ENCODE assay signal across 14 mouse cellular contexts in the genomic region with DNA sequence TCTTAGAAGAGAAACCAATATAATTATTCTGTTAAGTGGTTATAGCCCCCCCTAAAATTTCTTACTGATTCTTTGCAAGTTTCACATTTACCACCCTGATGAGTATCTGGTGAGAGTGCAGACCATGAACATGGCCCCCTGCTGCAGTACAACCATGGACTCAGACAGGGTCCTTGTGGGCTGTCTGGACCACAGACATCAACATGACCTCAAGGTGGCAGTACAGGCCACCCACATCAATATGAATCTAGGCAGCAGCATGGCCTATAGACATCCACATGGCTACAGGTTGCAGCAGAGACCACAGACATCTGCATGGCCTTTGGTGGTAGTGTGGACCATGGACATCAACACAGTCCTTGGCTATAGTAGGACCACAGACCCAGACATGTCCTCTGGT. TPM values are rescaled to one million over a fixed set of nuclear protein-coding genes. Genes with fewer than 3 reads are reported as not detected.
DNase-seq lines count a peak whose midpoint lies in the region; ATAC-seq lines count a peak whose summit lies in the region.
"Had no signal": no experiment of that assay in that cellular context is flagged by ENCODE, and none has a peak within 500 bp of the region (broad histone marks: within the 10 kb centered on the region; RNA-seq: fewer than 3 reads in every experiment).

No protein-coding gene starts in this region.

- H3K4me3 ChIP-seq in hindbrain, embryonic 12.5 days = no peak overlapping the region
- no peak overlapping the region for H3K4me3 ChIP-seq in hindbrain, embryonic 16.5 days (ENCODE audit: low read length)
- H3K4me3 ChIP-seq in midbrain, embryonic 11.5 days (ENCODE audit: low read depth, low read length) = no peak overlapping the region
- no peak overlapping the region for H3K4me3 ChIP-seq in midbrain, embryonic 14.5 days (replicated peaks; ENCODE audit: low read depth, low read length)
- H3K4me3 ChIP-seq in kidney, embryonic 14.5 days (ENCODE audit: low read length) = no peak overlapping the region
- no peak overlapping the region for H3K4me3 ChIP-seq in intestine, embryonic 16.5 days (ENCODE audit: low read length)
- H3K4me3 ChIP-seq: erythroblast, embryonic 14.5 days; heart, embryonic 10.5 days; hindbrain, embryonic 15.5 days had no signal

- no peak for DNase-seq in midbrain, embryonic 11.5 days (ENCODE audit: low spot score, missing footprints)
- no peak for DNase-seq in midbrain, embryonic 14.5 days
- DNase-seq in retina, embryonic 14.5 days (ENCODE audit: low spot score) = peak; percentile 44
- DNase-seq in thymus, postnatal 36 days = no peak
- DNase-seq: cerebellum, postnatal 36 days; thymus, postnatal 4 days had no signal

- no peaks in the 10 kb centered on the region for H3K27me3 ChIP-seq in hindbrain, embryonic 12.5 days
- no peaks in the 10 kb centered on the region for H3K27me3 ChIP-seq in hindbrain, embryonic 16.5 days (replicated peaks; ENCODE audit: control insufficient read depth, insufficient read depth, low read length)
- no peaks in the 10 kb centered on the region for H3K27me3 ChIP-seq in midbrain, embryonic 11.5 days (ENCODE audit: control insufficient read depth, insufficient read depth, low read length)
- H3K27me3 ChIP-seq in midbrain, embryonic 14.5 days (ENCODE audit: control insufficient read depth, insufficient read depth, low read length) = no peaks in the 10 kb centered on the region
- H3K27me3 ChIP-seq in kidney, embryonic 14.5 days (ENCODE audit: control insufficient read depth, insufficient read depth, low read length) = no peaks in the 10 kb centered on the region
- H3K27me3 ChIP-seq in intestine, embryonic 16.5 days (replicated peaks; ENCODE audit: control insufficient read depth, insufficient read depth, low read length) = no peaks in the 10 kb centered on the region
- H3K27me3 ChIP-seq: hindbrain, embryonic 15.5 days had no signal

- H3K9me3 ChIP-seq in hindbrain, embryonic 12.5 days (replicated peaks) = no peaks in the 10 kb centered on the region
- no peaks in the 10 kb centered on the region for H3K9me3 ChIP-seq in hindbrain, embryonic 16.5 days (ENCODE audit: control insufficient read depth, low read length)
- no peaks in the 10 kb centered on the region for H3K9me3 ChIP-seq in midbrain, embryonic 11.5 days (ENCODE audit: control insufficient read depth, low read length)
- H3K9me3 ChIP-seq in midbrain, embryonic 14.5 days (ENCODE audit: control insufficient read depth, low read length) = no peaks in the 10 kb centered on the region
- H3K9me3 ChIP-seq in kidney, embryonic 14.5 days (ENCODE audit: control insufficient read depth, low read length) = no peaks in the 10 kb centered on the region
- H3K9me3 ChIP-seq in intestine, embryonic 16.5 days (ENCODE audit: control insufficient read depth, low read length) = no peaks in the 10 kb centered on the region
- H3K9me3 ChIP-seq: heart, embryonic 10.5 days; hindbrain, embryonic 15.5 days had no signal

- 0 out of 2 replicates have a peak, but pooled peaks have one; percentile 46 for ATAC-seq in hindbrain, embryonic 12.5 days (ENCODE audit: low FRiP score)
- ATAC-seq in hindbrain, embryonic 16.5 days = no peak
- peak; percentile 40; the same call in 1 of the 2 replicates for ATAC-seq in midbrain, embryonic 11.5 days (ENCODE audit: low FRiP score)
- no peak; the same call in 1 of the 2 replicates for ATAC-seq in midbrain, embryonic 14.5 days (ENCODE audit: low FRiP score, low TSS enrichment)
- 0 out of 2 replicates have a peak, but pooled peaks have one; percentile 20 for ATAC-seq in kidney, embryonic 14.5 days (ENCODE audit: low FRiP score, low TSS enrichment)
- ATAC-seq in intestine, embryonic 16.5 days = no peak
- ATAC-seq: activated CD4-positive, CD25-positive, alpha-beta regulatory T cell, adult 4 months had no signal

- no peak overlapping the region for H3K4me2 ChIP-seq in hindbrain, embryonic 12.5 days (replicated peaks)
- H3K4me2 ChIP-seq in hindbrain, embryonic 16.5 days (ENCODE audit: low read length) = no peak overlapping the region
- no peak overlapping the region for H3K4me2 ChIP-seq in midbrain, embryonic 11.5 days
- H3K4me2 ChIP-seq in midbrain, embryonic 14.5 days (ENCODE audit: low read length) = no peak overlapping the region
- H3K4me2 ChIP-seq in kidney, embryonic 14.5 days (replicated peaks; ENCODE audit: low read depth, low read length) = no peak overlapping the region
- H3K4me2 ChIP-seq in intestine, embryonic 16.5 days (ENCODE audit: low read depth, low read length) = no peak overlapping the region
- H3K4me2 ChIP-seq: hindbrain, embryonic 15.5 days had no signal

- no peak overlapping the region for H3K27ac ChIP-seq in hindbrain, embryonic 12.5 days
- H3K27ac ChIP-seq in hindbrain, embryonic 16.5 days (ENCODE audit: low read depth, low read length) = no peak overlapping the region
- H3K27ac ChIP-seq in midbrain, embryonic 11.5 days (ENCODE audit: low read depth, low read length) = no peak overlapping the region
- no peak overlapping the region for H3K27ac ChIP-seq in midbrain, embryonic 14.5 days (replicated peaks; ENCODE audit: low read depth, low read length)
- no peak overlapping the region for H3K27ac ChIP-seq in kidney, embryonic 14.5 days (ENCODE audit: low read depth, low read length)
- no peak overlapping the region for H3K27ac ChIP-seq in intestine, embryonic 16.5 days (ENCODE audit: low read length)
- H3K27ac ChIP-seq: heart, embryonic 10.5 days; hindbrain, embryonic 15.5 days had no signal

- no peaks in the 10 kb centered on the region for H3K4me1 ChIP-seq in hindbrain, embryonic 12.5 days
- H3K4me1 ChIP-seq in hindbrain, embryonic 16.5 days (ENCODE audit: control insufficient read depth, insufficient read depth, low read depth, low read length) = no peaks in the 10 kb centered on the region
- no peaks in the 10 kb centered on the region for H3K4me1 ChIP-seq in midbrain, embryonic 11.5 days (ENCODE audit: control insufficient read depth, insufficient read depth, low read length)
- H3K4me1 ChIP-seq in midbrain, embryonic 14.5 days (ENCODE audit: control insufficient read depth, insufficient read depth, low read length) = no peaks in the 10 kb centered on the region
- H3K4me1 ChIP-seq in kidney, embryonic 14.5 days (ENCODE audit: control insufficient read depth, insufficient read depth, low read length) = no peaks in the 10 kb centered on the region
- no peaks in the 10 kb centered on the region for H3K4me1 ChIP-seq in intestine, embryonic 16.5 days (ENCODE audit: control insufficient read depth, insufficient read depth, low read length)
- H3K4me1 ChIP-seq: heart, embryonic 10.5 days; hindbrain, embryonic 15.5 days had no signal

- H3K9ac ChIP-seq in hindbrain, embryonic 12.5 days = no peak overlapping the region
- H3K9ac ChIP-seq in hindbrain, embryonic 16.5 days (ENCODE audit: low read depth, low read length) = no peak overlapping the region
- H3K9ac ChIP-seq in midbrain, embryonic 11.5 days (ENCODE audit: low read length) = no peak overlapping the region
- H3K9ac ChIP-seq in midbrain, embryonic 14.5 days (replicated peaks; ENCODE audit: low read length) = no peak overlapping the region
- H3K9ac ChIP-seq in kidney, embryonic 14.5 days (ENCODE audit: low read depth, low read length) = no peak overlapping the region
- no peak overlapping the region for H3K9ac ChIP-seq in intestine, embryonic 16.5 days (ENCODE audit: low read depth, low read length)
- H3K9ac ChIP-seq: hindbrain, embryonic 15.5 days had no signal

- H3K36me3 ChIP-seq in hindbrain, embryonic 12.5 days = no peaks in the 10 kb centered on the region
- no peaks in the 10 kb centered on the region for H3K36me3 ChIP-seq in hindbrain, embryonic 16.5 days (ENCODE audit: control insufficient read depth, insufficient read depth, low read length)
- H3K36me3 ChIP-seq in midbrain, embryonic 11.5 days (ENCODE audit: control insufficient read depth, insufficient read depth, low read length) = no peaks in the 10 kb centered on the region
- H3K36me3 ChIP-seq in midbrain, embryonic 14.5 days (ENCODE audit: control insufficient read depth, insufficient read depth, low read length) = no peaks in the 10 kb centered on the region
- H3K36me3 ChIP-seq in kidney, embryonic 14.5 days (ENCODE audit: control insufficient read depth, insufficient read depth, low read length) = no peaks in the 10 kb centered on the region
- H3K36me3 ChIP-seq in intestine, embryonic 16.5 days (ENCODE audit: control insufficient read depth, insufficient read depth, low read length) = no peaks in the 10 kb centered on the region
- H3K36me3 ChIP-seq: heart, embryonic 10.5 days; hindbrain, embryonic 15.5 days had no signal

RNA-seq across cellular contexts. Expression of a gene that starts 8.5 kb away (rescaled TPM):
- not detected in 2 replicates for polyA plus RNA-seq in hindbrain, embryonic 12.5 days (2016; fragmentation: Nextera tagmentation; extraction: Ambion mirVana)
- 0.10 TPM in 1 of 2 replicates, not detected in the other for polyA plus RNA-seq in hindbrain, embryonic 16.5 days (2015; fragmentation: Nextera tagmentation; extraction: Ambion mirVana)
- polyA plus RNA-seq in midbrain, embryonic 11.5 days (2014; fragmentation: Nextera tagmentation; extraction: Ambion mirVana) = 0.15 TPM in 1 of 2 replicates, not detected in the other
- not detected in 2 replicates for polyA plus RNA-seq in midbrain, embryonic 14.5 days (2014; fragmentation: Nextera tagmentation; extraction: Ambion mirVana)
- 0.36 and 0.60 TPM in 2 replicates for polyA plus RNA-seq in kidney, embryonic 14.5 days (2014; fragmentation: Nextera tagmentation; extraction: Ambion mirVana)
- 1.2 and 2.2 TPM in 2 replicates for polyA plus RNA-seq in intestine, embryonic 16.5 days (2015; fragmentation: Nextera tagmentation; extraction: Ambion mirVana)
- polyA plus RNA-seq: activated CD4-positive, CD25-positive, alpha-beta regulatory T cell, adult 4 months; erythroblast, embryonic 14.5 days; hindbrain, embryonic 15.5 days had no signal

RNA-seq across cellular contexts. Expression of a gene that starts 19.6 kb away (rescaled TPM):
- polyA plus RNA-seq in hindbrain, embryonic 12.5 days (2016; fragmentation: Nextera tagmentation; extraction: Ambion mirVana) = 46.1 and 49.1 TPM in 2 replicates
- 6.3 and 9.6 TPM in 2 replicates for polyA plus RNA-seq in hindbrain, embryonic 16.5 days (2015; fragmentation: Nextera tagmentation; extraction: Ambion mirVana)
- polyA plus RNA-seq in midbrain, embryonic 11.5 days (2014; fragmentation: Nextera tagmentation; extraction: Ambion mirVana) = 94.5 and 95.2 TPM in 2 replicates
- polyA plus RNA-seq in midbrain, embryonic 14.5 days (2014; fragmentation: Nextera tagmentation; extraction: Ambion mirVana) = 19.2 and 30.5 TPM in 2 replicates
- polyA plus RNA-seq in kidney, embryonic 14.5 days (2014; fragmentation: Nextera tagmentation; extraction: Ambion mirVana) = 0.70 and 0.93 TPM in 2 replicates
- polyA plus RNA-seq in intestine, embryonic 16.5 days (2015; fragmentation: Nextera tagmentation; extraction: Ambion mirVana) = 3.1 and 4.2 TPM in 2 replicates
- polyA plus RNA-seq: activated CD4-positive, CD25-positive, alpha-beta regulatory T cell, adult 4 months; erythroblast, embryonic 14.5 days had no signal

Comparison
In these comparisons a context has a peak if more than half of its experiments do, and no peak if none do; other contexts are left out.
1. ATAC-seq: peak in hindbrain, embryonic 12.5 days (single experiment), midbrain, embryonic 11.5 days (single experiment) and kidney, embryonic 14.5 days (single experiment); none in hindbrain, embryonic 16.5 days (single experiment), midbrain, embryonic 14.5 days (single experiment) and intestine, embryonic 16.5 days (single experiment).